Mouse (Mus musculus) liver, embryonic 14.5 days (tissue): Measurements from ENCODE around the gene Stxbp1.

Experiments used
- CTCF ChIP-seq: IDR thresholded peaks from 2 replicates; pipeline ENCODE4 v1.5.1; 2016; ENCODE audit warnings: antibody characterized with exemption, low read depth, control low read depth
- EP300 ChIP-seq: IDR thresholded peaks from 2 replicates; pipeline ENCODE4 v1.6.1; 2016; ENCODE audit warnings: antibody characterized with exemption, low read depth

DNA sequence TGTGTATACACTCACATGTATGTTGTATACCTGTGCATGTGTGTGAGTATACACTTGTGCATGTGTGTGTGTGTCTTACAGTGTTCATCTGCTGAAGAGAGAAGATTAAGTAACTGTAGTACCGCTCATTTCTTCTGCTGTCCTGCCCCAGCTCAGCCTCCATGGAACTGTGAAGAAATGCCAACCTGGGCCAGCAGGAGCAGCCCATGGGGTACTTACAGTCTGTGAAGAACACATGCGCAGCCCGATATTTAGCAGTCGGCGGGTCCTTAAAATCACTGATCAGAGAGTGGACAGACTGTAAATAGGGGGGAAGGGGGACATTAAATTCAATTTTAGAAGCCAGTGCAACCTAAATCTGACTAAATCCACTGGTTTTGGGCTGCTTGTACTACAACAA lies 28.8 kb downstream of the Stxbp1 start:
- no peak for TF ChIP-seq CTCF
- no peak for TF ChIP-seq EP300
